Mouse (Mus musculus): Measurements from ENCODE around the gene Sppl2b. TPM values are rescaled to one million over a fixed set of nuclear protein-coding genes. Genes with fewer than 3 reads are reported as not detected.

Gene Sppl2b
- polyA plus RNA-seq, 1 experiment: 123 TPM

GRCm38 (mm10) chr10:80856908-80857307, 1.8 kb downstream of the Sppl2b start:
- DNase-seq: no peak
- peaks cover 27% of the 10 kb centered on the region for H3K4me1 ChIP-seq (ENCODE audit: control insufficient read depth, insufficient read depth, low read length)
- H3K27me3 ChIP-seq (ENCODE audit: control insufficient read depth, insufficient read depth, low read length): no peaks in the 10 kb centered on the region
- H3K4me3 ChIP-seq (replicated peaks; ENCODE audit: insufficient read depth, low read depth, low read length): peak overlapping the region; percentile 1
- peak overlapping the region; percentile 35; the same call in 1 of the 2 replicates for H3K27ac ChIP-seq (ENCODE audit: insufficient read depth, low read length)
- TF ChIP-seq CTCF (IDR thresholded peaks at IDR 0.05; ENCODE audit: borderline replicate concordance, insufficient read depth, low read depth, low read length) (no peak), POLR2A (IDR thresholded peaks at IDR 0.05; ENCODE audit: borderline replicate concordance, insufficient read depth, low read length) (no peak)
- 74% methylated on average over 5 of the region's 5 CpGs for WGBS

GRCm38 (mm10) chr10:80857386-80857785, 2.3 kb downstream of the Sppl2b start:
- WGBS: 43% methylated on average over 8 of the region's 8 CpGs
- no peak for DNase-seq
- Histone ChIP-seq H3K27ac (ENCODE audit: insufficient read depth, low read length) (peak overlapping the region; percentile 35; the same call in 1 of the 2 replicates), H3K27me3 (ENCODE audit: control insufficient read depth, insufficient read depth, low read length) (no peaks in the 10 kb centered on the region), H3K4me3 (replicated peaks; ENCODE audit: insufficient read depth, low read depth, low read length) (no peak overlapping the region), H3K4me1 (ENCODE audit: control insufficient read depth, insufficient read depth, low read length) (peaks cover 27% of the 10 kb centered on the region)
- TF ChIP-seq CTCF (IDR thresholded peaks at IDR 0.05; ENCODE audit: borderline replicate concordance, insufficient read depth, low read depth, low read length) (no peak), POLR2A (IDR thresholded peaks at IDR 0.05; ENCODE audit: borderline replicate concordance, insufficient read depth, low read length) (no peak)

GRCm38 (mm10) chr10:80857848-80858247, 2.8 kb downstream of the Sppl2b start:
- peak overlapping the region; percentile 53 for H3K27ac ChIP-seq (ENCODE audit: insufficient read depth, low read length)
- no peak for TF ChIP-seq POLR2A (IDR thresholded peaks at IDR 0.05; ENCODE audit: borderline replicate concordance, insufficient read depth, low read length)
- TF ChIP-seq CTCF (IDR thresholded peaks at IDR 0.05; ENCODE audit: borderline replicate concordance, insufficient read depth, low read depth, low read length): no peak
- peaks cover 27% of the 10 kb centered on the region for H3K4me1 ChIP-seq (ENCODE audit: control insufficient read depth, insufficient read depth, low read length)
- no peak for DNase-seq
- H3K4me3 ChIP-seq (replicated peaks; ENCODE audit: insufficient read depth, low read depth, low read length): no peak overlapping the region
- H3K27me3 ChIP-seq (ENCODE audit: control insufficient read depth, insufficient read depth, low read length): no peaks in the 10 kb centered on the region
- WGBS: 42% methylated on average over 3 of the region's 3 CpGs

GRCm38 (mm10) chr10:80858350-80858935, 3.4 kb downstream of the Sppl2b start:
- 72% methylated on average over 7 of the region's 7 CpGs for WGBS
- H3K4me3 ChIP-seq (replicated peaks; ENCODE audit: insufficient read depth, low read depth, low read length): no peak overlapping the region
- peaks cover 29% of the 10 kb centered on the region for H3K4me1 ChIP-seq (ENCODE audit: control insufficient read depth, insufficient read depth, low read length)
- no peak for DNase-seq
- no peak for TF ChIP-seq POLR2A (IDR thresholded peaks at IDR 0.05; ENCODE audit: borderline replicate concordance, insufficient read depth, low read length)
- TF ChIP-seq CTCF (IDR thresholded peaks at IDR 0.05; ENCODE audit: borderline replicate concordance, insufficient read depth, low read depth, low read length): no peak
- no peaks in the 10 kb centered on the region for H3K27me3 ChIP-seq (ENCODE audit: control insufficient read depth, insufficient read depth, low read length)
- H3K27ac ChIP-seq (ENCODE audit: insufficient read depth, low read length): no peak overlapping the region

- H3K4me3 ChIP-seq (replicated peaks; ENCODE audit: insufficient read depth, low read depth, low read length): no peak overlapping the region
- H3K4me1 ChIP-seq (ENCODE audit: control insufficient read depth, insufficient read depth, low read length): peaks cover 39% of the 10 kb centered on the region
- TF ChIP-seq POLR2A (IDR thresholded peaks at IDR 0.05; ENCODE audit: borderline replicate concordance, insufficient read depth, low read length) (no peak), CTCF (IDR thresholded peaks at IDR 0.05; ENCODE audit: borderline replicate concordance, insufficient read depth, low read depth, low read length) (no peak)
- WGBS: 97% methylated on average over 5 of the region's 5 CpGs
- H3K27ac ChIP-seq (ENCODE audit: insufficient read depth, low read length): no peak overlapping the region
- DNase-seq: no peak
- no peaks in the 10 kb centered on the region for H3K27me3 ChIP-seq (ENCODE audit: control insufficient read depth, insufficient read depth, low read length)
Measured at GRCm38 (mm10) chr10:80862305-80862704, 7.2 kb downstream of the Sppl2b start.

GRCm38 (mm10) chr10:80864446-80864845, 9.4 kb downstream of the Sppl2b start:
- peak overlapping the region; percentile 86 for H3K27ac ChIP-seq (ENCODE audit: insufficient read depth, low read length)
- no peaks in the 10 kb centered on the region for H3K27me3 ChIP-seq (ENCODE audit: control insufficient read depth, insufficient read depth, low read length)
- WGBS: 7% methylated on average over 16 of the region's 16 CpGs

GRCm38 (mm10) chr10:80870993-80871392, 15.9 kb downstream of the Sppl2b start:
- Histone ChIP-seq H3K4me1 (ENCODE audit: control insufficient read depth, insufficient read depth, low read length) (no peaks in the 10 kb centered on the region), H3K4me3 (replicated peaks; ENCODE audit: insufficient read depth, low read depth, low read length) (no peak overlapping the region), H3K27ac (ENCODE audit: insufficient read depth, low read length) (no peak overlapping the region), H3K27me3 (ENCODE audit: control insufficient read depth, insufficient read depth, low read length) (no peaks in the 10 kb centered on the region)
- WGBS: 68% methylated on average over 5 of the region's 6 CpGs
- TF ChIP-seq CTCF (IDR thresholded peaks at IDR 0.05; ENCODE audit: borderline replicate concordance, insufficient read depth, low read depth, low read length) (no peak), POLR2A (IDR thresholded peaks at IDR 0.05; ENCODE audit: borderline replicate concordance, insufficient read depth, low read length) (no peak)
- DNase-seq: no peak

More at GRCm38 (mm10) chr10:80864446-80864845, 9.4 kb downstream of the Sppl2b start:
- H3K4me3 ChIP-seq (replicated peaks; ENCODE audit: insufficient read depth, low read depth, low read length): no peak overlapping the region
- no peak for TF ChIP-seq CTCF (IDR thresholded peaks at IDR 0.05; ENCODE audit: borderline replicate concordance, insufficient read depth, low read depth, low read length)
- TF ChIP-seq POLR2A (IDR thresholded peaks at IDR 0.05; ENCODE audit: borderline replicate concordance, insufficient read depth, low read length): 0 out of 2 replicates have a peak, but pooled peaks have one; percentile 14
- peak; percentile 86 to 90 for DNase-seq
- peaks cover 27% of the 10 kb centered on the region for H3K4me1 ChIP-seq (ENCODE audit: control insufficient read depth, insufficient read depth, low read length)

- Histone ChIP-seq H3K27ac (ENCODE audit: insufficient read depth, low read length) (no peak within 1 kb of the TSS), H3K4me1 (ENCODE audit: control insufficient read depth, insufficient read depth, low read length) (no peaks in the 10 kb centered on the region), H3K27me3 (ENCODE audit: control insufficient read depth, insufficient read depth, low read length) (no peaks in the 10 kb centered on the region), H3K4me3 (replicated peaks; ENCODE audit: insufficient read depth, low read depth, low read length) (no peak within 1 kb of the TSS)
- TF ChIP-seq POLR2A (IDR thresholded peaks at IDR 0.05; ENCODE audit: borderline replicate concordance, insufficient read depth, low read length) (no peak), CTCF (IDR thresholded peaks at IDR 0.05; ENCODE audit: borderline replicate concordance, insufficient read depth, low read depth, low read length) (no peak)
- no peak for DNase-seq
- 33% methylated on average over 9 of the region's 9 CpGs for WGBS
Measured at GRCm38 (mm10) chr10:80871581-80871980, 16.5 kb downstream of the Sppl2b start, which contains the start of gene Tmprss9. TSS of gene Tmprss9 (plus strand) at chr10:80871848.

Measured in cerebellum, adult 2 months (tissue).